20 mouse cellular contexts compared by ENCODE assay signal in the genomic region with DNA sequence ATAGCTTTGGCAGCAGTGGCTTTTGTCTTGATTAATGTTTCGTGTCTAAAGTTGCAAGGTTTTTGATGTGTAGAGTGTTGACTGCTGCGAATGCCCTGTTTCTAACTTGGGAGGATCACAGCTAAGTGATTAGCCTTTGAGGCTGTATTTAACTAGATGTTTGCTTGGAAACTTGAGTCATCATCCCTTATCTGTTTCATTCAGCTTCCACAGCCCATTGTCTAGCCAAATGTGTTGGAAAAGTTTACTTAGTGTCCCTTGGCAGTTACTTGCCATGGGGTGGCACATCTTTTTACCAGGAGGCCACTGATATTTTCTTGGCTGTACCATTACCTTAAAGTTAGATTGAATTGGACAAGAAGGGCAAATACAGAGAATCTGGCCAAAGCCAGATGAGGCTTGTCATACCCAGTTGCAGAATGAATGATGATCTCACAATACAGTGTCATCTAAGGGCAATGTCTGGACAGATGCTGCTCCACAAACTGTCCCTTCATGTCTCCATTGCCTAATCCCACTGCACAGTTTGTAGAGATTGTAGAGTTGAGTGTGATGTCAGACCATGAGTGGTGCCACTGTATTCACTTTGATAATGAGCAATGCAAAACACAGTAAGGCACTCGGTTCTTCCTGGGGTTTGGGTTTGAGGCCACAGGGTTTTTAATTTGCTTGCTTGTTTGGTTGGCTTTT.
DNase-seq lines count a peak whose midpoint lies in the region; ATAC-seq and TF ChIP-seq lines count a peak whose summit lies in the region.
"Had no signal": no experiment of that assay in that cellular context is flagged by ENCODE, and none has a peak within 500 bp of the region (broad histone marks: within the 10 kb centered on the region; RNA-seq: fewer than 3 reads in every experiment).

No protein-coding gene starts in this region.

- H3K9me3 ChIP-seq in lung, embryonic 15.5 days, result no peaks in the 10 kb centered on the region
- no peaks in the 10 kb centered on the region for H3K9me3 ChIP-seq in heart, postnatal 0 days (replicated peaks; ENCODE audit: control insufficient read depth, low read length)
- H3K9me3 ChIP-seq: embryonic facial prominence, embryonic 13.5 days; hindbrain, embryonic 15.5 days; limb, embryonic 10.5 days; liver, embryonic 12.5 days; stomach, embryonic 15.5 days had no signal

- H3K27ac ChIP-seq in heart, adult 2 months, result peak overlapping the region; percentile 57
- 0 out of 2 replicates have a peak overlapping the region, but pooled peaks have one; percentile 25 for H3K27ac ChIP-seq in lung, embryonic 15.5 days
- H3K27ac ChIP-seq in heart, postnatal 0 days (ENCODE audit: low read depth), result peak overlapping the region; percentile 32; the same call in 1 of the 2 replicates
- H3K27ac ChIP-seq: embryonic facial prominence, embryonic 13.5 days; hindbrain, embryonic 15.5 days; left cerebral cortex, adult 2 months; limb, embryonic 10.5 days; liver, embryonic 12.5 days; stomach, embryonic 15.5 days had no signal

- H3K79me2 ChIP-seq in heart, adult 2 months (replicated peaks; ENCODE audit: control insufficient read depth, insufficient read depth, low read length), result no peaks in the 10 kb centered on the region
- no peaks in the 10 kb centered on the region for H3K79me2 ChIP-seq in myocyte (ENCODE audit: control insufficient read depth, insufficient read depth)

- 33% methylated on average over 3 of the region's 3 CpGs for WGBS in heart, adult 2 months
- 24% methylated on average over 3 of the region's 3 CpGs for WGBS in lung, embryonic 15.5 days
- 39% methylated on average over 3 of the region's 3 CpGs for WGBS in lung, adult 2 months
- 23% methylated on average over 3 of the region's 3 CpGs for WGBS in heart, postnatal 0 days

- no peak overlapping the region for H3ac ChIP-seq in myocyte (ENCODE audit: control insufficient read depth, insufficient read length)

- intact Hi-C loops in heart, adult 2 months (cut with DNase I), result no loop called here
- intact Hi-C loops in heart, postnatal 14 days (cut with DNase I), result no loop called here

- no peak overlapping the region for H3K4me2 ChIP-seq in lung, embryonic 15.5 days
- no peak overlapping the region for H3K4me2 ChIP-seq in heart, postnatal 0 days (ENCODE audit: low read depth, low read length)
- H3K4me2 ChIP-seq in myocyte (ENCODE audit: low read depth), result peak overlapping the region; percentile 25
- H3K4me2 ChIP-seq: embryonic facial prominence, embryonic 13.5 days; hindbrain, embryonic 15.5 days; liver, embryonic 12.5 days; stomach, embryonic 15.5 days had no signal

- H3K27me3 ChIP-seq in heart, adult 2 months (ENCODE audit: control insufficient read depth, insufficient read depth, low read length), result no peaks in the 10 kb centered on the region
- H3K27me3 ChIP-seq in lung, embryonic 15.5 days, result no peaks in the 10 kb centered on the region
- no peaks in the 10 kb centered on the region for H3K27me3 ChIP-seq in heart, postnatal 0 days (ENCODE audit: control insufficient read depth, insufficient read depth, low read length)
- H3K27me3 ChIP-seq in myocyte (ENCODE audit: control insufficient read depth, insufficient read depth, insufficient read length), result no peaks in the 10 kb centered on the region
- H3K27me3 ChIP-seq: embryonic facial prominence, embryonic 13.5 days; hindbrain, embryonic 15.5 days; liver, embryonic 12.5 days; Patski; stomach, embryonic 15.5 days had no signal

- H3K4me3 ChIP-seq in heart, adult 2 months, result no peak overlapping the region
- H3K4me3 ChIP-seq in lung, embryonic 15.5 days, result no peak overlapping the region
- no peak overlapping the region for H3K4me3 ChIP-seq in lung, adult 2 months (replicated peaks; ENCODE audit: extremely low read depth, low read depth, low read length)
- H3K4me3 ChIP-seq in heart, postnatal 0 days (ENCODE audit: low read depth, low read length), result no peak overlapping the region
- H3K4me3 ChIP-seq in myocyte, result no peak overlapping the region
- H3K4me3 ChIP-seq: embryonic facial prominence, embryonic 13.5 days; hindbrain, embryonic 15.5 days; left cerebral cortex, adult 2 months; limb, embryonic 10.5 days; liver, embryonic 12.5 days; stomach, embryonic 15.5 days had no signal

- no peak for DNase-seq in heart, adult 2 months
- DNase-seq in heart, postnatal 14 days, result no peak
- no peak for DNase-seq in lung, adult 2 months
- DNase-seq in heart, postnatal 0 days (ENCODE audit: low spot score), result no peak
- no peak for DNase-seq in thymus, adult 18-20 months
- DNase-seq: adrenal gland, postnatal 36 days; cerebellum, adult 8-10 months; forebrain, postnatal 0 days; kidney, adult 11 months; kidney, postnatal 10 days; thymus, postnatal 14 days had no signal

- no peak for TF ChIP-seq POLR2A in heart, adult 2 months (IDR thresholded peaks at IDR 0.05; ENCODE audit: insufficient read depth, low read depth, low read length)
- TF ChIP-seq POLR2A in lung, adult 2 months (IDR thresholded peaks at IDR 0.05; ENCODE audit: borderline replicate concordance, extremely low read depth, low read depth, low read length), result no peak
- no peak for TF ChIP-seq POLR2A in myocyte (IDR thresholded peaks at IDR 0.05; ENCODE audit: insufficient read length, low read depth)

- TF ChIP-seq CTCF in heart, adult 2 months (IDR thresholded peaks at IDR 0.05), result no peak
- TF ChIP-seq CTCF in lung, adult 2 months (IDR thresholded peaks at IDR 0.05; ENCODE audit: insufficient read depth, low read length), result no peak
- TF ChIP-seq CTCF in heart, postnatal 0 days (IDR thresholded peaks at IDR 0.05; ENCODE audit: low read depth), result no peak; the same call in 1 of the 2 replicates

- no peak overlapping the region for H3K9ac ChIP-seq in heart, adult 2 months (ENCODE audit: low read depth, low read length)
- H3K9ac ChIP-seq in lung, embryonic 15.5 days, result no peak overlapping the region
- no peak overlapping the region for H3K9ac ChIP-seq in heart, postnatal 0 days (replicated peaks; ENCODE audit: low read depth, low read length)
- H3K9ac ChIP-seq: embryonic facial prominence, embryonic 13.5 days; forebrain, postnatal 0 days; hindbrain, embryonic 15.5 days; liver, embryonic 12.5 days; stomach, embryonic 15.5 days had no signal

- H3K36me3 ChIP-seq in heart, adult 2 months (ENCODE audit: control insufficient read depth, insufficient read depth, low read length), result peaks cover 25% of the 10 kb centered on the region
- no peaks in the 10 kb centered on the region for H3K36me3 ChIP-seq in lung, embryonic 15.5 days
- H3K36me3 ChIP-seq in heart, postnatal 0 days (replicated peaks; ENCODE audit: control insufficient read depth, insufficient read depth, low read length), result no peaks in the 10 kb centered on the region
- no peaks in the 10 kb centered on the region for H3K36me3 ChIP-seq in myocyte (ENCODE audit: control insufficient read depth, insufficient read depth)
- H3K36me3 ChIP-seq: embryonic facial prominence, embryonic 13.5 days; hindbrain, embryonic 15.5 days; limb, embryonic 10.5 days; liver, embryonic 12.5 days; stomach, embryonic 15.5 days had no signal

- ATAC-seq in lung, embryonic 15.5 days (ENCODE audit: borderline replicate concordance, extremely low read depth, low FRiP score, low TSS enrichment), result peak; percentile 71
- ATAC-seq in heart, postnatal 0 days (ENCODE audit: insufficient read depth, low read depth), result peak; percentile 37; the same call in 1 of the 2 replicates
- ATAC-seq: forebrain, postnatal 0 days; liver, embryonic 12.5 days; Patski had no signal

- no peak for TF ChIP-seq EP300 in heart, adult 2 months (IDR thresholded peaks at IDR 0.05; ENCODE audit: insufficient read depth, low read depth, low read length)
- TF ChIP-seq EP300 in heart, postnatal 0 days (IDR thresholded peaks at IDR 0.05; ENCODE audit: low read depth), result no peak

- peaks cover 24% of the 10 kb centered on the region for H3K4me1 ChIP-seq in heart, adult 2 months (ENCODE audit: control insufficient read depth, insufficient read depth, low read length)
- H3K4me1 ChIP-seq in lung, embryonic 15.5 days, result peaks cover 38% of the 10 kb centered on the region
- H3K4me1 ChIP-seq in lung, adult 2 months (ENCODE audit: control insufficient read depth, insufficient read depth, low read length), result peaks cover 26% of the 10 kb centered on the region
- peaks cover 43% of the 10 kb centered on the region for H3K4me1 ChIP-seq in heart, postnatal 0 days (ENCODE audit: control insufficient read depth, insufficient read depth)

TF ChIP-seq in myocyte, 11 proteins besides CTCF, POLR2A, EP300 and RAD21:
- TF ChIP-seq TCF12 (IDR thresholded peaks at IDR 0.05; ENCODE audit: insufficient read depth, poor library complexity, severe bottlenecking), result peak; percentile 6
- no peak for TF ChIP-seq USF1 (IDR thresholded peaks at IDR 0.05; ENCODE audit: low read depth)
TF ChIP-seq in myocyte: peak in this region for 1.
